Mouse (Mus musculus) stomach, postnatal 0 days (tissue): ENCODE measurements around the gene Sidt2.

ENCODE experiments used
- CTCF ChIP-seq: IDR thresholded peaks from 2 replicates; pipeline ENCODE4 v1.5.1; 2016; ENCODE audit warnings: antibody characterized with exemption, low read depth, mild to moderate bottlenecking, moderate library complexity
- EP300 ChIP-seq: optimal IDR thresholded peaks from 2 replicates; pipeline ENCODE3; 2016; ENCODE audit warnings: antibody characterized with exemption

GRCm38 (mm10) chr9:46003729-46004128 is 48.7 kb upstream of the Sidt2 start:
- TF ChIP-seq CTCF (peak; percentile 94), EP300 (no peak)
